Mouse (Mus musculus): Measurements from ENCODE around the gene Hist1h1d. TPM values are rescaled to one million over a fixed set of nuclear protein-coding genes. Genes with fewer than 3 reads are reported as not detected.
A peak's percentile ranks its signal among the peaks of the same experiment; 100 is the strongest.

Hist1h1d gene
- polyA plus RNA-seq, 1 experiment from 2014 or later = 0.64 TPM

DNA sequence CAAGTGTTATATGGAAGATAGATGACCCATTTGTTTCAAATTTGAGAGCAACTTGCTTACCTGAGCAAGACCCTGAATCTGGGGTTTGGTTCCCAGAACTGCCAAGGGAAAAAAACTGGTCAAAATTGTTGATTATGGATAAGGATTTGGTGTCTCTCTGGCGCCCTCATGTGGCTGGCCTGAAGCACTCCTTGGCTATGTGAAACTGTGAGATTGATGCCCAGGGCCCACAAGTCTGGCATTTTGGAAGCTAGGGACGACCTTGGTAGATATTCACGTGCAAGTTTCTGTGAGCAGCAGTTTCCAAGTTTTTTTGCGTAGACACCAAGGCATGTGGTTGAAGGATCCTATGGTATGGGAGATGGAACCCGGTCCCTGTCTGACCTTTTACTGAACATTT lies 28.4 kb upstream of the Hist1h1d start:
- H3K36me3 ChIP-seq (ENCODE audit: control insufficient read depth, insufficient read depth, low read length) = no peaks in the 10 kb centered on the region
- peak; percentile 93 for DNase-seq (ENCODE audit: low spot score)
- H3K4me3 ChIP-seq (ENCODE audit: low read depth, low read length) = no peak overlapping the region
- 0 out of 2 replicates have a peak, but pooled peaks cover 8% of the 10 kb centered on the region for H3K4me1 ChIP-seq (replicated peaks; ENCODE audit: control insufficient read depth, insufficient read depth, low read length)
- no peak for ATAC-seq (replicated peaks; ENCODE audit: low FRiP score, low TSS enrichment, low read depth)
- H3K4me2 ChIP-seq (ENCODE audit: low read length) = no peak overlapping the region
- no peaks in the 10 kb centered on the region for H3K27me3 ChIP-seq (replicated peaks; ENCODE audit: control insufficient read depth, insufficient read depth, low read length)
- WGBS = 8% methylated on average over 5 of the region's 5 CpGs
- no peak overlapping the region for H3K27ac ChIP-seq (ENCODE audit: low read depth)
- H3K9ac ChIP-seq (ENCODE audit: low read length) = no peak overlapping the region
- H3K9me3 ChIP-seq (ENCODE audit: control insufficient read depth, low read length) = no peaks in the 10 kb centered on the region

DNA sequence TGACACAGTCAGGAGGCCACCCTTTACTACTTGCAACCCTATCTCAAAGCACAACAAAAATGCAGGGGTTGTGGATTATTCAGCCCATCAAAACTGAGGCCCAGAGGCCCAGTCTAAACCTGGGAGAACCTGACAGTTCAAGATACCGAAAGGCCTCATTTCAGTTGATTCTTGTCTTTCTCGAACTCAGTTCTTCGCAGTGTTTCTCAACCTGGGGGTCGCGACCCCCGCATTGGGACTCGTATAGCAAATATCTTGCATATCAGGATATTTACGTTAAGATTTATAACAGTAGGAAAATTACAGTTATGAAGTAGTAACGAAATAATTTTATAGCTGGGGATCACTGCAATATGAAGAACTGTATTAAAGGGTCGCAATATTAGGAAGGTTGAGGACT lies 27.2 kb upstream of the Hist1h1d start:
- Histone ChIP-seq H3K27ac (ENCODE audit: low read depth) (no peak overlapping the region), H3K36me3 (ENCODE audit: control insufficient read depth, insufficient read depth, low read length) (no peaks in the 10 kb centered on the region), H3K27me3 (replicated peaks; ENCODE audit: control insufficient read depth, insufficient read depth, low read length) (no peaks in the 10 kb centered on the region), H3K9me3 (ENCODE audit: control insufficient read depth, low read length) (no peaks in the 10 kb centered on the region), H3K4me1 (replicated peaks; ENCODE audit: control insufficient read depth, insufficient read depth, low read length) (0 out of 2 replicates have a peak, but pooled peaks cover 8% of the 10 kb centered on the region), H3K4me2 (ENCODE audit: low read length) (peak overlapping the region; percentile 62), H3K9ac (ENCODE audit: low read length) (no peak overlapping the region), H3K4me3 (ENCODE audit: low read depth, low read length) (peak overlapping the region; percentile 47)
- ATAC-seq (replicated peaks; ENCODE audit: low FRiP score, low TSS enrichment, low read depth) (no peak), DNase-seq (ENCODE audit: low spot score) (peak; percentile 70)
- 2% methylated on average over 10 of the region's 10 CpGs for WGBS

DNA sequence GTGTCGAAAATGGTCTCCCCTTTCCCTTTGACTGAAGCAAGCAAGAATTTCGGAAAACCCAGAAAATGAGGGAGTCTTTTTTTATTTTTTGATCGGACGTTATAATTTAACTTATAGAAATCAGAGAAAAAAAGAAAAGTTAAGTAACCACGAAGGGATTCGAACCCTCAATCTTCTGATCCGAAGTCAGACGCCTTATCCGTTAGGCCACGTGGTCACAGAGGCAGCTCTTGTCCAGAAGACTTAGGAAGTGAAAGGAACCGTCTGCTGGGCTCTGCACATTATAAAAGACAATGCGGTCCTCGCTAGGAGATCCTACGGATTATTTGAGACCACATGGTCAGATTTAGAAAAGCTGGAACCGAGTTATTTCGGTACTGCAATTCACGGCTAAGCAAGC lies 26.8 kb upstream of the Hist1h1d start:
- H3K4me3 ChIP-seq (ENCODE audit: low read depth, low read length) = peak overlapping the region; percentile 47
- no peaks in the 10 kb centered on the region for H3K9me3 ChIP-seq (ENCODE audit: control insufficient read depth, low read length)
- no peaks in the 10 kb centered on the region for H3K27me3 ChIP-seq (replicated peaks; ENCODE audit: control insufficient read depth, insufficient read depth, low read length)
- peak overlapping the region; percentile 74 for H3K27ac ChIP-seq (ENCODE audit: low read depth)
- 0 out of 2 replicates have a peak, but pooled peaks cover 8% of the 10 kb centered on the region for H3K4me1 ChIP-seq (replicated peaks; ENCODE audit: control insufficient read depth, insufficient read depth, low read length)
- peak overlapping the region; percentile 52 for H3K9ac ChIP-seq (ENCODE audit: low read length)
- DNase-seq (ENCODE audit: low spot score) (peak; percentile 99), ATAC-seq (replicated peaks; ENCODE audit: low FRiP score, low TSS enrichment, low read depth) (peak; percentile 56)
- WGBS = under 1% methylated on average over 17 of the region's 17 CpGs
- H3K36me3 ChIP-seq (ENCODE audit: control insufficient read depth, insufficient read depth, low read length) = no peaks in the 10 kb centered on the region
- peak overlapping the region; percentile 62 for H3K4me2 ChIP-seq (ENCODE audit: low read length)

DNA sequence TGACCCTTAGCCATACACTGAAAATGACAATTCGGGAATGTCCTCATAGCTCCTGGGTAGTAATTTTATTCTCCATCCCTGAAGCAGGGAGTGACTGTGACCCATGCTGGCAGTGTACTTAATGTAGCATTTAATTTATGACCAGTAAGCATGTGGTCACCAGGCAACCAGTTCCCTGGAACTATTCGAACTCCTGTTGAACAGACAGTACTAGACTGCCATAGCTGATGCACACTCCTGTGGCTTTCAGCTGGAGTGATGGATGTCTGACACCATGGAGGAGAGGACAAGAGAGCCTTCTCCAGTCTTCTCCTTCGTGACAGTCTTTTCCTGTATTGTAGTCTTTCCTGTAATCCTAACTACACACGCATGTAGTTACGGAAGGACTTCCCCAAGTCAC lies 24.1 kb upstream of the Hist1h1d start:
- Histone ChIP-seq H3K27ac (ENCODE audit: low read depth) (no peak overlapping the region), H3K4me3 (ENCODE audit: low read depth, low read length) (no peak overlapping the region), H3K27me3 (replicated peaks; ENCODE audit: control insufficient read depth, insufficient read depth, low read length) (no peaks in the 10 kb centered on the region), H3K4me2 (ENCODE audit: low read length) (peak overlapping the region; percentile 70), H3K9ac (ENCODE audit: low read length) (no peak overlapping the region), H3K9me3 (ENCODE audit: control insufficient read depth, low read length) (no peaks in the 10 kb centered on the region), H3K4me1 (replicated peaks; ENCODE audit: control insufficient read depth, insufficient read depth, low read length) (peaks cover 18% of the 10 kb centered on the region), H3K36me3 (ENCODE audit: control insufficient read depth, insufficient read depth, low read length) (no peaks in the 10 kb centered on the region)
- 76% methylated on average over 5 of the region's 5 CpGs for WGBS
- no peak for ATAC-seq (replicated peaks; ENCODE audit: low FRiP score, low TSS enrichment, low read depth)
- DNase-seq (ENCODE audit: low spot score) = peak; percentile 53

DNA sequence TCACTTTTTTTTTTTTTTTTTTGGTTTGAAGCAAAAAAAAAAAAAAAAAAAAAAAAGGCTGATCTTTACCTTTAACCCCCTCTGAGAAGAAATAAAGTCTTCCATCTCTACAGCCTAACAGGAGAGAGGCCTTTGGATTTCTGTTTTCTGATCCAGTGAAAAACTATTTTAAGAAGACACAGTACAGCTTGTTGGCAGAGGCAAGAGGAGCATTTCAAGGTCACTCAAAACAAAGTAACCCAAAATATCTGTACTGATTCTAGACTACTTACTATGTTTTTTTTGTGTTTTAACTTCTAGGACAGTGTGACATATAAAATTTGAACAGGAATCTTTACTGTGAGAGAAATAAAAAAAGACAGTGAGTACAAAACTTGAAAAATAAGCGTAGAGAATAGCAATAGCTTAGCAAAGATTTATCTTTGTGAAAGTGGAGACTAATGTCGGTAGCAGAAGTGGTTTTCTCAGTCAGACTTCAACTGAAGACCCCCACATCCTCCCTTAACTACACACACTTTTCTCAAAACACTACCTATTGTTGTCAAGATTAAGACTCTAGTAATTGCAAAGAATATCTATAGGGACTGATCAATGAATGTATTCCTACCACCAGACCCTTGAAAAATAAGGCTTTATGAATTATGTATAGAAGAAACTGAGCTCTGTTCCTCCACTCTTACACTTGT lies 23.4 kb upstream of the Hist1h1d start:
- WGBS = 26% methylated on average over 2 of the region's 2 CpGs

DNA sequence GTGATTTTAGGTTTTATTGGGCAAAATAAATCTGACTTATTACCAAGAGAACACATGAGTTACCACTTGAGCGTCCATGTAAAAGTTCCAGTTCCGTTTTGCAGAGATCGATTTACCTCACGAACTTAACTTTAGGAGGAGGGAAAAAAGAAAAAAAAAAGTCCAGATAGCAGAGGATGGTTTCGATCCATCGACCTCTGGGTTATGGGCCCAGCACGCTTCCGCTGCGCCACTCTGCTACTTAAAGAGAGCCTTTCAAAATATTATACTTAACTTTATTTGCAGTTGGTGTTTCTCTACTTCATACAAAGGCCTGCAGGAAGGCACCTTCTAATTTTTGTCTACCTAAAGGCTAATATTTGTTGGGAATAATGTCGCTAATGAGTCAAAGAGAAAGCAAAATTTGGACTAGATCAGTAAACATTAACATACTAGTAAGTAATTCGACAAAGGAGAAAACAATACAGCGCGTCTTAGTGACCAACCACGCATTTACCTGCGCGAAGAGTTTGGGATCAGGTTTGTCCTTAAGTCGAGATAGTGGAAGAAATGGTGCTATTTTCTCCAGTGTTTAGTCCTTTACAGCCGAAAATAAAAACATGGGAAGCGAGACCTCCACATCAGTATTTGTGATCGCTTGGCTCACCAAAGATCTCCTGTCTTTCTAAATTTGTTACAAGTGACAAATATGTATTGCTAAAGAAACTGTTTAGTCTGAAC lies 22.7 kb upstream of the Hist1h1d start:
- WGBS = 0% methylated on average over 20 of the region's 20 CpGs
- H3K4me1 ChIP-seq (replicated peaks; ENCODE audit: control insufficient read depth, insufficient read depth, low read length) = peaks cover 21% of the 10 kb centered on the region
- peak overlapping the region; percentile 99 for H3K27ac ChIP-seq (ENCODE audit: low read depth)
- peak overlapping the region; percentile 54 for H3K4me3 ChIP-seq (ENCODE audit: low read depth, low read length)
- H3K27me3 ChIP-seq (replicated peaks; ENCODE audit: control insufficient read depth, insufficient read depth, low read length) = no peaks in the 10 kb centered on the region
- peak overlapping the region; percentile 70 for H3K4me2 ChIP-seq (ENCODE audit: low read length)
- H3K36me3 ChIP-seq (ENCODE audit: control insufficient read depth, insufficient read depth, low read length) = no peaks in the 10 kb centered on the region
- no peaks in the 10 kb centered on the region for H3K9me3 ChIP-seq (ENCODE audit: control insufficient read depth, low read length)
- peak overlapping the region; percentile 89 for H3K9ac ChIP-seq (ENCODE audit: low read length)
- ATAC-seq (replicated peaks; ENCODE audit: low FRiP score, low TSS enrichment, low read depth) (peak; percentile 10; the same call in 1 of the 2 replicates), DNase-seq (ENCODE audit: low spot score) (peak; percentile 93)

More for the DNA sequence above, 23.4 kb upstream of the Hist1h1d start:
- Histone ChIP-seq H3K9ac (ENCODE audit: low read length) (peak overlapping the region; percentile 89), H3K36me3 (ENCODE audit: control insufficient read depth, insufficient read depth, low read length) (no peaks in the 10 kb centered on the region), H3K9me3 (ENCODE audit: control insufficient read depth, low read length) (no peaks in the 10 kb centered on the region), H3K4me1 (replicated peaks; ENCODE audit: control insufficient read depth, insufficient read depth, low read length) (peaks cover 21% of the 10 kb centered on the region), H3K4me3 (ENCODE audit: low read depth, low read length) (peak overlapping the region; percentile 54), H3K4me2 (ENCODE audit: low read length) (peak overlapping the region; percentile 70), H3K27ac (ENCODE audit: low read depth) (peak overlapping the region; percentile 99), H3K27me3 (replicated peaks; ENCODE audit: control insufficient read depth, insufficient read depth, low read length) (no peaks in the 10 kb centered on the region)
- DNase-seq (ENCODE audit: low spot score) (no peak), ATAC-seq (replicated peaks; ENCODE audit: low FRiP score, low TSS enrichment, low read depth) (no peak)

DNA sequence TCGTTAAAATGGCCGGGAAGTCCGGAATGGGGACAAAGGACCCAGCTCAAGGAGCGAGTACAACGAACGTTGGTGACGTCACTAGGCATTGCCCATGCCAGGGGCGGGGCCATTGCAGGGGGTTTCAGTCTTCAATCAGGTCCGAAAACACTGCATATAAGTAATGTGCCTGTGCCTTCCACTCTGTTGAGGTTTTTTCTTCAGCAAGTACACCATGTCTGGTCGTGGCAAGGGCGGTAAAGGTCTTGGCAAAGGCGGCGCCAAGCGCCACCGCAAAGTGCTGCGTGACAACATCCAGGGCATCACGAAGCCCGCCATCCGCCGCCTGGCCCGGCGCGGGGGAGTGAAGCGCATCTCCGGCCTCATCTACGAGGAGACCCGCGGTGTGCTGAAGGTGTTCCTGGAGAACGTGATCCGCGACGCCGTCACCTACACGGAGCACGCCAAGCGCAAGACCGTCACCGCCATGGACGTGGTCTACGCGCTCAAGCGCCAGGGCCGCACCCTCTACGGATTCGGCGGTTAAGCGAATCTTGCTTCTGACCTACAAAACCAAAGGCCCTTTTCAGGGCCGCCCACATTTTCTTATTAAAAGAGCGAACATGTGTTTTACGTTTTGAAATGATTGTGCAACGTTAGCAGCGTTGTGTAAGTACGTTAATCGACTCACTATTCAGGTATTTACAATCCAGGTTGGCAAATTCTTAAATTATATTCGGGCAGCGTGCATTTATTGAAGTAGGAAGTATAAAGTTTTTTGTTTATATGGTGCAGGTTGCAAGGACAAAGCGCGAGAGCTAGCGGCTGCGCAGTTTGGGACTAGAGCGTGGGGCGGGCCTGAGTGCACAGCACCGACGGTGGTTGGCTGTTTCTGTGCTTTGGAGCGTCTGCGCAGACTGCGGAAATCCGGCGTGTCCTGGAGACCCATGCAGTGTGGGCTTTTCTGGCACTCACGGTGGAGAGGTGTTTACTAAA lies 21.9 kb upstream of the Hist1h1d start, which contains the start of gene Hist1h4h:
Gene Hist1h4h, plus strand, starts transcription at position 150 of the 975 bp plus-strand sequence.
- Histone ChIP-seq H3K4me3 (ENCODE audit: low read depth, low read length) (peak within 1 kb of the TSS; percentile 54), H3K4me2 (ENCODE audit: low read length) (peak within 1 kb of the TSS; percentile 70), H3K9ac (ENCODE audit: low read length) (peak within 1 kb of the TSS; percentile 89), H3K9me3 (ENCODE audit: control insufficient read depth, low read length) (no peaks in the 10 kb centered on the region), H3K36me3 (ENCODE audit: control insufficient read depth, insufficient read depth, low read length) (no peaks in the 10 kb centered on the region), H3K27me3 (replicated peaks; ENCODE audit: control insufficient read depth, insufficient read depth, low read length) (no peaks in the 10 kb centered on the region), H3K27ac (ENCODE audit: low read depth) (peak within 1 kb of the TSS; percentile 99), H3K4me1 (replicated peaks; ENCODE audit: control insufficient read depth, insufficient read depth, low read length) (peaks cover 21% of the 10 kb centered on the region)
- WGBS = under 1% methylated on average over 50 of the region's 70 CpGs
- DNase-seq (ENCODE audit: low spot score) (peak; percentile 100), ATAC-seq (replicated peaks; ENCODE audit: low FRiP score, low TSS enrichment, low read depth) (peak; percentile 72)

Data from intestine, embryonic 14.5 days (tissue).